Mouse (Mus musculus) lung, adult 2 months (tissue): Measurements from ENCODE around the gene Gmds. TPM values are rescaled to one million over a fixed set of nuclear protein-coding genes. Genes with fewer than 3 reads are reported as not detected.

Source experiments
- DNase-seq: peaks from one replicate; pipeline ENCODE4 v3.0.0; 2022
- H3K4me1 ChIP-seq: fragments of 200-500 bp; 2 replicates; pipeline ENCODE4 v1.6.1; 2011; ENCODE audit warnings: low read length; ENCODE audit not compliant: control insufficient read depth, insufficient read depth
- H3K4me3 ChIP-seq: fragments of 200-500 bp; replicated peaks from 2 replicates; pipeline ENCODE3; 2011; ENCODE audit warnings: low read depth, mild to moderate bottlenecking, control low read depth, low read length; ENCODE audit errors: extremely low read depth
- CTCF ChIP-seq: fragments of 200-500 bp; IDR thresholded peaks from 2 replicates; pipeline ENCODE4 v1.5.1; 2011; ENCODE audit warnings: mild to moderate bottlenecking, low read length, control low read depth; ENCODE audit not compliant: insufficient read depth
- POLR2A ChIP-seq: fragments of 200-500 bp; IDR thresholded peaks from 2 replicates; pipeline ENCODE4 v1.6.1; 2011; ENCODE audit warnings: low read depth, mild to moderate bottlenecking, control low read depth, low read length, borderline replicate concordance; ENCODE audit errors: extremely low read depth
- WGBS: fragments of 180-500 bp; shearing (Covaris S2); methylation state at CpG from one replicate; pipeline ENCODE4 v1.1.7; 2018; 5-methylcytosine and 5-hydroxymethylcytosine counted together
- polyA plus RNA-seq: library from polyadenylated mRNA; depleted of rRNA; stranded (reverse); fragments of >200 nt; gene quantifications from 2 replicates; pipeline ENCODE4 v1.2.3, GENCODE M21; 2012

The Gmds gene
- polyA plus RNA-seq, 1 experiment, result 16.0 TPM

GRCm38 (mm10) chr13:32337735-32338512 lies 616 bp downstream of the Gmds start:
- 5% methylated on average over 32 of the region's 32 CpGs for WGBS
- H3K4me3 ChIP-seq, result peak overlapping the region; percentile 64
- no peak for TF ChIP-seq CTCF
- no peak for TF ChIP-seq POLR2A
- no peak for DNase-seq
- peaks cover 5% of the 10 kb centered on the region; the same call in 1 of the 2 replicates for H3K4me1 ChIP-seq

- TF ChIP-seq CTCF (no peak), POLR2A (no peak)
- DNase-seq, result no peak
- WGBS, result 63% methylated on average over 4 of the region's 4 CpGs
- no peaks in the 10 kb centered on the region for H3K4me1 ChIP-seq
- no peak overlapping the region for H3K4me3 ChIP-seq
Measured at GRCm38 (mm10) chr13:32318309-32318708, 20.2 kb downstream of the Gmds start.

- DNase-seq, result no peak
- 78% methylated on average over 3 of the region's 3 CpGs for WGBS
- Histone ChIP-seq H3K4me3 (no peak overlapping the region), H3K4me1 (no peaks in the 10 kb centered on the region)
- TF ChIP-seq POLR2A (no peak), CTCF (no peak)
Measured at GRCm38 (mm10) chr13:32317354-32317753, 21.2 kb downstream of the Gmds start.

- no peak overlapping the region for H3K4me3 ChIP-seq
- WGBS, result 41% methylated on average over 3 of the region's 3 CpGs
- DNase-seq, result peak; percentile 25
- peak; percentile 59 for TF ChIP-seq CTCF
- no peak for TF ChIP-seq POLR2A
- H3K4me1 ChIP-seq, result no peaks in the 10 kb centered on the region
Measured at GRCm38 (mm10) chr13:32312663-32313062, 25.9 kb downstream of the Gmds start.

GRCm38 (mm10) chr13:32311476-32311875 lies 27.1 kb downstream of the Gmds start:
- H3K4me1 ChIP-seq, result no peaks in the 10 kb centered on the region
- 88% methylated on average over 2 of the region's 2 CpGs for WGBS
- no peak overlapping the region for H3K4me3 ChIP-seq
- TF ChIP-seq POLR2A, result no peak
- no peak for TF ChIP-seq CTCF
- no peak for DNase-seq

- no peaks in the 10 kb centered on the region for H3K4me1 ChIP-seq
- 52% methylated on average over 1 of the region's 1 CpGs for WGBS
- no peak for DNase-seq
- TF ChIP-seq POLR2A, result no peak
- TF ChIP-seq CTCF, result no peak
- no peak overlapping the region for H3K4me3 ChIP-seq
Measured at GRCm38 (mm10) chr13:32298456-32298855, 40.1 kb downstream of the Gmds start.

GRCm38 (mm10) chr13:32297398-32297797 lies 41.1 kb downstream of the Gmds start:
- DNase-seq, result peak; percentile 30
- TF ChIP-seq CTCF, result peak; percentile 32; the same call in 1 of the 2 replicates
- no peak for TF ChIP-seq POLR2A
- Histone ChIP-seq H3K4me1 (no peaks in the 10 kb centered on the region), H3K4me3 (no peak overlapping the region)
- WGBS, result 31% methylated on average over 5 of the region's 5 CpGs

GRCm38 (mm10) chr13:32294416-32295195 lies 43.9 kb downstream of the Gmds start:
- no peak overlapping the region for H3K4me3 ChIP-seq
- DNase-seq, result no peak
- H3K4me1 ChIP-seq, result no peaks in the 10 kb centered on the region
- TF ChIP-seq POLR2A (no peak), CTCF (no peak)
- WGBS, result 78% methylated on average over 3 of the region's 3 CpGs

- WGBS, result 96% methylated on average over 2 of the region's 2 CpGs
- no peaks in the 10 kb centered on the region; the same call in 1 of the 2 replicates for H3K4me1 ChIP-seq
- no peak overlapping the region for H3K4me3 ChIP-seq
- no peak for DNase-seq
- TF ChIP-seq CTCF (no peak), POLR2A (no peak)
Measured at GRCm38 (mm10) chr13:32272937-32273496, 65.5 kb downstream of the Gmds start.
